Mouse (Mus musculus): ENCODE results near the gene Ago1.

Ago1 gene

DNA sequence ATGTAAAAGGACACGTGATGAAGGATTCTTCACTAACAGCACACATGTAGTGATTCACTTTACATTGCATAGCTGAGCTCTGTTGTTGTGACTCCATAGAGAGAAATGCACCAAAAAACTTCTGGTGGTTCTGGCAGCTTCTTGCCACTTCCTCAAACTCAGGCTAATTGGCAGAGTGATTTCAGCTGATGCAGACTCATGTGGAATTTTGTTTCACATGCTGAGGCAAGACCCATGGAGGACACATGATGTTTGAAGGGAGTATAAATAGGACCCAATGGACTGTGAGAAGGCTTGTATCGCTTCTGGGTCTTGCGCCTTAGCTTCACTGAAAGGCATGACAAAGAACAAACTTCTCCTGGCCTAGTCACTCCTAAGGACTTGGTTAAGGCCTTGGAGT lies 55.9 kb downstream of the Ago1 start:
- no peak for DNase-seq (ENCODE audit: low spot score in 2 of 2)

Data from spleen, postnatal 36 days (tissue).